Mouse (Mus musculus) kidney, postnatal 0 days (tissue): ENCODE measurements around the gene Wdr48. TPM values are rescaled to one million over a fixed set of nuclear protein-coding genes. Genes with fewer than 3 reads are reported as not detected.

Experiments
- ATAC-seq: fragments of 200-750 bp; cut with Nextera tagmentation; replicated peaks from 2 replicates; pipeline ENCODE4 v1.8.0; 2017; ENCODE audit warnings: low read depth, moderate number of reproducible peaks, moderate TSS enrichment, moderate library complexity; ENCODE audit not compliant: low FRiP score
- DNase-seq: peaks from one replicate; pipeline ENCODE4 v3.0.0-alpha.2; 2016; ENCODE audit warnings: low spot score
- H3K27ac ChIP-seq: fragments of 300-500 bp; sonication (generic); 2 replicates; pipeline ENCODE4 v1.5.1; 2014; ENCODE audit warnings: mild to moderate bottlenecking
- H3K27me3 ChIP-seq: fragments of 300-500 bp; sonication (generic); 2 replicates; pipeline ENCODE4 v1.6.1; 2014; ENCODE audit warnings: low read length, mixed read lengths; ENCODE audit not compliant: insufficient read depth
- H3K36me3 ChIP-seq: fragments of 300-500 bp; sonication (generic); 2 replicates; pipeline ENCODE4 v1.6.1; 2014; ENCODE audit warnings: low read length, mixed read lengths; ENCODE audit not compliant: insufficient read depth
- H3K4me1 ChIP-seq: fragments of 300-500 bp; sonication (generic); replicated peaks from 2 replicates; pipeline ENCODE4 v1.6.1; 2014; ENCODE audit warnings: antibody characterized with exemption, low read length, mixed read lengths; ENCODE audit not compliant: insufficient read depth
- H3K4me2 ChIP-seq: fragments of 300-500 bp; sonication (generic); 2 replicates; pipeline ENCODE4 v1.6.1; 2014; ENCODE audit warnings: mild to moderate bottlenecking, low read length, moderate library complexity, mixed read lengths
- H3K4me3 ChIP-seq: fragments of 300-500 bp; sonication (generic); replicated peaks from 2 replicates; pipeline ENCODE4 v1.5.1; 2014; ENCODE audit warnings: low read depth, low read length
- H3K9ac ChIP-seq: fragments of 300-500 bp; sonication (generic); 2 replicates; pipeline ENCODE4 v1.6.1; 2014; ENCODE audit warnings: low read depth, low read length
- H3K9me3 ChIP-seq: fragments of 300-500 bp; sonication (generic); replicated peaks from 2 replicates; pipeline ENCODE4 v1.6.1; 2016; ENCODE audit warnings: low read length, inconsistent platforms, mixed read lengths
- CTCF ChIP-seq: IDR thresholded peaks from 2 replicates; pipeline ENCODE4 v1.5.1; 2016; ENCODE audit warnings: antibody characterized with exemption, low read depth, mild to moderate bottlenecking, moderate library complexity
- WGBS: fragments of 180-500 bp; shearing (Covaris S2); extraction: QIAGEN DNeasy Blood & Tissue Kit; methylation state at CpG from one replicate; pipeline ENCODE4 v1.1.7; 2014; 5-methylcytosine and 5-hydroxymethylcytosine counted together
- polyA plus RNA-seq: library from polyadenylated mRNA; unstranded; fragments of >200 nt; fragmentation: Nextera tagmentation; extraction: Ambion mirVana; gene quantifications from 2 replicates; pipeline ENCODE4 v1.2.1, GENCODE M21; 2015

The Wdr48 gene
- polyA plus RNA-seq, 1 experiment from 2014 or later = 30.8 TPM

GRCm38 (mm10) chr9:119945173-119945900, 50.7 kb downstream of the Wdr48 start:
- H3K4me1 ChIP-seq = no peaks in the 10 kb centered on the region
- H3K4me2 ChIP-seq = no peak overlapping the region
- H3K36me3 ChIP-seq = no peaks in the 10 kb centered on the region
- no peak overlapping the region for H3K9ac ChIP-seq
- DNase-seq (no peak), ATAC-seq (0 out of 2 replicates have a peak, but pooled peaks have one; percentile 4)
- no peaks in the 10 kb centered on the region for H3K9me3 ChIP-seq
- peak; percentile 64 for TF ChIP-seq CTCF
- H3K4me3 ChIP-seq = no peak overlapping the region
- H3K27ac ChIP-seq = no peak overlapping the region
- WGBS = 75% methylated on average over 12 of the region's 12 CpGs
- H3K27me3 ChIP-seq = no peaks in the 10 kb centered on the region

- Histone ChIP-seq H3K27me3 (no peaks in the 10 kb centered on the region), H3K9me3 (no peaks in the 10 kb centered on the region), H3K4me1 (no peaks in the 10 kb centered on the region), H3K4me3 (no peak overlapping the region), H3K4me2 (no peak overlapping the region), H3K9ac (0 out of 2 replicates have a peak overlapping the region, but pooled peaks have one; percentile 31), H3K36me3 (no peaks in the 10 kb centered on the region), H3K27ac (no peak overlapping the region)
- no peak for TF ChIP-seq CTCF
- ATAC-seq (no peak), DNase-seq (peak; percentile 25)
- WGBS = 22% methylated on average over 3 of the region's 3 CpGs
Measured at GRCm38 (mm10) chr9:119948804-119949203, 54.1 kb downstream of the Wdr48 start.

- TF ChIP-seq CTCF = no peak
- Histone ChIP-seq H3K27ac (no peak overlapping the region), H3K4me1 (no peaks in the 10 kb centered on the region), H3K27me3 (no peaks in the 10 kb centered on the region), H3K9ac (no peak overlapping the region), H3K4me2 (no peak overlapping the region), H3K9me3 (no peaks in the 10 kb centered on the region), H3K4me3 (no peak overlapping the region), H3K36me3 (no peaks in the 10 kb centered on the region)
- ATAC-seq (no peak), DNase-seq (peak; percentile 31)
- 28% methylated on average over 6 of the region's 6 CpGs for WGBS
Measured at GRCm38 (mm10) chr9:119950434-119950833, 55.8 kb downstream of the Wdr48 start.

GRCm38 (mm10) chr9:119951388-119951787, 56.7 kb downstream of the Wdr48 start:
- Histone ChIP-seq H3K27me3 (no peaks in the 10 kb centered on the region), H3K27ac (no peak overlapping the region), H3K9me3 (no peaks in the 10 kb centered on the region), H3K9ac (no peak overlapping the region), H3K36me3 (no peaks in the 10 kb centered on the region), H3K4me1 (no peaks in the 10 kb centered on the region), H3K4me2 (no peak overlapping the region), H3K4me3 (no peak overlapping the region)
- no peak for ATAC-seq
- no peak for DNase-seq
- 86% methylated on average over 9 of the region's 9 CpGs for WGBS
- TF ChIP-seq CTCF = no peak

- Histone ChIP-seq H3K36me3 (no peaks in the 10 kb centered on the region), H3K9ac (no peak overlapping the region), H3K9me3 (no peaks in the 10 kb centered on the region), H3K27me3 (no peaks in the 10 kb centered on the region), H3K4me1 (no peaks in the 10 kb centered on the region), H3K4me2 (no peak overlapping the region), H3K27ac (no peak overlapping the region), H3K4me3 (no peak overlapping the region)
- TF ChIP-seq CTCF = no peak
- no peak for DNase-seq
- WGBS = 67% methylated on average over 9 of the region's 9 CpGs
- ATAC-seq = no peak
Measured at GRCm38 (mm10) chr9:119958835-119959234, 64.2 kb downstream of the Wdr48 start.

- no peak overlapping the region for H3K27ac ChIP-seq
- no peaks in the 10 kb centered on the region for H3K9me3 ChIP-seq
- no peak overlapping the region for H3K4me3 ChIP-seq
- ATAC-seq (no peak), DNase-seq (no peak)
- H3K4me2 ChIP-seq = no peak overlapping the region
- H3K27me3 ChIP-seq = no peaks in the 10 kb centered on the region
- WGBS = 70% methylated on average over 4 of the region's 4 CpGs
- no peak for TF ChIP-seq CTCF
- H3K9ac ChIP-seq = no peak overlapping the region
- no peaks in the 10 kb centered on the region for H3K36me3 ChIP-seq
- no peaks in the 10 kb centered on the region for H3K4me1 ChIP-seq
Measured at GRCm38 (mm10) chr9:119962216-119962615, 67.5 kb downstream of the Wdr48 start.
